Mouse (Mus musculus) kidney, adult 11 months (tissue): ENCODE measurements around the gene Fam227b.

Source experiments
- DNase-seq: peaks from one replicate; pipeline ENCODE4 v3.0.0; 2022

Fam227b gene

GRCm38 (mm10) chr2:126060595-126060994 lies 91.2 kb downstream of the Fam227b start:
- peak; percentile 11 for DNase-seq

GRCm38 (mm10) chr2:126053657-126054056 lies 98.1 kb downstream of the Fam227b start:
- no peak for DNase-seq

- DNase-seq = no peak
Measured at GRCm38 (mm10) chr2:126052749-126053557, 98.9 kb downstream of the Fam227b start.

- peak; percentile 21 for DNase-seq
Measured at GRCm38 (mm10) chr2:126045621-126046020, 106.2 kb downstream of the Fam227b start.

GRCm38 (mm10) chr2:126042674-126043073 lies 109.1 kb downstream of the Fam227b start:
- DNase-seq = no peak

GRCm38 (mm10) chr2:126041237-126041636 lies 110.6 kb downstream of the Fam227b start:
- DNase-seq = no peak

- DNase-seq = no peak
Measured at GRCm38 (mm10) chr2:126040651-126041050, 111.2 kb downstream of the Fam227b start.

GRCm38 (mm10) chr2:126039414-126039891 lies 112.4 kb downstream of the Fam227b start:
- DNase-seq = no peak

GRCm38 (mm10) chr2:126038221-126039000 lies 113.4 kb downstream of the Fam227b start:
- DNase-seq = no peak

GRCm38 (mm10) chr2:126036121-126036520 lies 115.7 kb downstream of the Fam227b start:
- no peak for DNase-seq

- DNase-seq = no peak
Measured at GRCm38 (mm10) chr2:126035013-126035770, 116.6 kb downstream of the Fam227b start.

- DNase-seq = no peak
Measured at GRCm38 (mm10) chr2:126034379-126035005, 117.3 kb downstream of the Fam227b start, which contains the start of gene Fgf7. Gene Fgf7 (plus strand): TSS chr2:126034658.

- no peak for DNase-seq
Measured at GRCm38 (mm10) chr2:126033114-126033972, 118.5 kb downstream of the Fam227b start.

GRCm38 (mm10) chr2:126031186-126031900 lies 120.5 kb downstream of the Fam227b start:
- DNase-seq = no peak

GRCm38 (mm10) chr2:126015763-126016473 lies 135.9 kb downstream of the Fam227b start:
- no peak for DNase-seq

GRCm38 (mm10) chr2:126014989-126015710 lies 136.7 kb downstream of the Fam227b start:
- DNase-seq = no peak

- DNase-seq = no peak
Measured at GRCm38 (mm10) chr2:126006742-126007141, 145.1 kb downstream of the Fam227b start.

GRCm38 (mm10) chr2:126006088-126006487 lies 145.7 kb downstream of the Fam227b start:
- peak; percentile 7 for DNase-seq

- peak; percentile 3 for DNase-seq
Measured at GRCm38 (mm10) chr2:126002291-126002690, 149.5 kb downstream of the Fam227b start.
